Mouse (Mus musculus) embryonic facial prominence, embryonic 15.5 days (tissue): ENCODE measurements around the gene Setd1a. TPM values are rescaled to one million over a fixed set of nuclear protein-coding genes. Genes with fewer than 3 reads are reported as not detected.
"Not testable (repeated sequence)": the region's sequence is repeated elsewhere in the genome, so short reads cannot be mapped to it uniquely, and the experiment has no call there.

Experiments used
- ATAC-seq: fragments of 200-750 bp; cut with Nextera tagmentation; 2 replicates; pipeline ENCODE4 v1.8.0; 2017; ENCODE audit warnings: low read depth, moderate TSS enrichment; ENCODE audit not compliant: insufficient number of reproducible peaks, low FRiP score, low TSS enrichment
- H3K27ac ChIP-seq: fragments of 300-500 bp; sonication (generic); replicated peaks from 2 replicates; pipeline ENCODE4 v1.5.1; 2015; ENCODE audit warnings: mild to moderate bottlenecking, inconsistent platforms
- H3K27me3 ChIP-seq: fragments of 300-500 bp; sonication (generic); 2 replicates; pipeline ENCODE4 v1.6.1; 2015; ENCODE audit warnings: inconsistent platforms
- H3K36me3 ChIP-seq: fragments of 300-500 bp; sonication (generic); 2 replicates; pipeline ENCODE4 v1.6.1; 2015; ENCODE audit warnings: mild to moderate bottlenecking, inconsistent platforms
- H3K4me1 ChIP-seq: fragments of 300-500 bp; sonication (generic); 2 replicates; pipeline ENCODE4 v1.6.1; 2015; ENCODE audit warnings: inconsistent platforms
- H3K4me2 ChIP-seq: fragments of 300-500 bp; sonication (generic); replicated peaks from 2 replicates; pipeline ENCODE4 v1.6.1; 2015; ENCODE audit warnings: mild to moderate bottlenecking, inconsistent platforms
- H3K4me3 ChIP-seq: fragments of 300-500 bp; sonication (generic); replicated peaks from 2 replicates; pipeline ENCODE4 v1.5.1; 2015; ENCODE audit warnings: mild to moderate bottlenecking, inconsistent platforms
- H3K9ac ChIP-seq: fragments of 300-500 bp; sonication (generic); 2 replicates; pipeline ENCODE4 v1.6.1; 2015; ENCODE audit warnings: inconsistent platforms
- H3K9me3 ChIP-seq: fragments of 300-500 bp; sonication (generic); replicated peaks from 2 replicates; pipeline ENCODE4 v1.6.1; 2016; ENCODE audit warnings: inconsistent platforms
- WGBS: fragments of 180-500 bp; shearing (Covaris S2); methylation state at CpG from one replicate; pipeline ENCODE4 v1.1.7; 2015; 5-methylcytosine and 5-hydroxymethylcytosine counted together
- polyA plus RNA-seq: library from polyadenylated mRNA; unstranded; fragments of >200 nt; fragmentation: Nextera tagmentation; extraction: Ambion mirVana; gene quantifications from 2 replicates; pipeline ENCODE4 v1.2.1, GENCODE M21; 2015

The Setd1a gene
- polyA plus RNA-seq, 1 experiment from 2014 or later: 26.3 TPM

DNA sequence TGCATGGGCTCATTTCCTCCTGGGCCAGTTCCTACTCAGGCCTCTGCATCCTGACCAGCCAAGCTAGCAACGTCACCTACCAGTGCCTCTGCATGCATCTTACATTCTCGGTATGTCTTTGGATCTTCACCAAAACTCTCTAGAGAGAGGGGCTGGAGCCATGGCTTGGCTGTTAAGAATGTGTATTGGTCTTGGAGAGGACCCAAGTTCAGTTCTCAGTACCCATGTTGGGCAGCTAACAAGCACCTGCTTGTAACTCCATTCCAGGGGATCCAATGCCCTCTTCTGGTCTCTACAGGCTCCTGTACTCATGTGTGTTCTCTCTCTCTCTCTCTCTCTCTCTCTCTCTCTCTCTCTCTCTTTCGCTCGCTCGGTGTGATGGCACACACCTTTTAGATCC, 41.3 kb downstream of the Setd1a start:
- Histone ChIP-seq H3K4me3 (no peak overlapping the region), H3K36me3 (peaks cover 7% of the 10 kb centered on the region), H3K27ac (no peak overlapping the region), H3K9ac (no peak overlapping the region), H3K9me3 (no peaks in the 10 kb centered on the region), H3K4me2 (no peak overlapping the region), H3K4me1 (peaks cover 20% of the 10 kb centered on the region), H3K27me3 (no peaks in the 10 kb centered on the region)
- WGBS: 90% methylated on average over 5 of the region's 5 CpGs
- no peak for ATAC-seq

DNA sequence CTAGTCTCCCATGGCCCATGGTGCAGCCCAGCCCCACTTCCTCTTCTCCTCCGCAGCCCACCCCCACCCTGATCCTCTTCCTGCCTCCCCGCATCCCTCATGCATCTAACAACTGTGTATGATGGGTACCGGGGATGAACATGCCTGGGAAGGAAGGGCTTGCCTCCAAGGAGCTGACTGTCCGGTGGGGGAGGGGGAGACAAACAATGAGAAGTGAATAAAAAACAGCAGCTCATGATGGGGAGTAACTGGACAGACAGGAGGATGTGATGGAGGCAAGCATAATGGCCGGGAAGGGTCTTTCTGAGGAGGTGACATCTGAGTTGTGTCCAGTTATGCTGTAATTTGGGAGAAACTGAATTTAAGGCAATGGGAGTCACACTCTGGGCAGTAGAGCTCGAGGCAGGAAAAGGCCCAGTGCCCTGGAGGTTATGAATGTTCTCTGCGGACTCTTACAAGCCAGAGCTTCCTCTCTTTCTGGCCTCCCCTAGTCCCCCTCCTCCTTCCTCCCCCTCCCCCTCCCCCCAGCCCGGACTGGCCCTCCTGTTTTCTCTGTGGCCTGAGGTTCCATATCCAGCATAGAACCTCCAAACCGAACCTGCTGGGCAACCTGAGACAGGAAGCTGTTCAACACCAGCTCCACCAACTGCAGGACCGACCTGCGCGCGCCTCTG, 44.5 kb downstream of the Setd1a start:
- ATAC-seq: no peak
- Histone ChIP-seq H3K27ac (peak overlapping the region; percentile 22; the same call in 1 of the 2 replicates), H3K9ac (no peak overlapping the region), H3K4me1 (peaks cover 37% of the 10 kb centered on the region), H3K4me3 (no peak overlapping the region), H3K4me2 (no peak overlapping the region), H3K36me3 (no peaks in the 10 kb centered on the region), H3K27me3 (no peaks in the 10 kb centered on the region), H3K9me3 (no peaks in the 10 kb centered on the region)
- WGBS: 45% methylated on average over 13 of the region's 13 CpGs

DNA sequence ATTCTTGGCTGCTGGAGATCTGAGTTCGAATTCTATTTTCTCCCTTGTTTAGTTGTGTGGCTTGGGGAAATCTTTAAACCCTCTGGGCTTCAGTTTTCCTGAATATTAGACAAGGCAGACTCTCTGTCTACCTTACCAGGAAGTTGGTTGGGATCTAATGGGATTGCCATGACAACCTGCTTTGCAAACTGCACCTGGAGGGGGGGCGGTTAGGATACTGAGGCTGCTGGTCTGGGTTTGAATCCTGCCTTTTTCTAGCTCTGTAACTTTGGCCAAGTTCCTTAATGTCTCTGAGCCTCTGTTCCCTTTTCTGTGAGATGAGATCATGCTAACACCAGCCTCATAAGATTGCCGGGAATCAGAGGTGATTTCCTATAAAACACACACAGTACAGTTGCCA, 46.0 kb downstream of the Setd1a start:
- no peak overlapping the region for H3K4me2 ChIP-seq
- no peaks in the 10 kb centered on the region for H3K36me3 ChIP-seq
- no peak overlapping the region for H3K9ac ChIP-seq
- no peak for ATAC-seq
- H3K9me3 ChIP-seq: no peaks in the 10 kb centered on the region
- no peaks in the 10 kb centered on the region for H3K27me3 ChIP-seq
- H3K27ac ChIP-seq: no peak overlapping the region
- no peak overlapping the region for H3K4me3 ChIP-seq
- H3K4me1 ChIP-seq: peaks cover 31% of the 10 kb centered on the region
- 86% methylated on average over 3 of the region's 3 CpGs for WGBS

DNA sequence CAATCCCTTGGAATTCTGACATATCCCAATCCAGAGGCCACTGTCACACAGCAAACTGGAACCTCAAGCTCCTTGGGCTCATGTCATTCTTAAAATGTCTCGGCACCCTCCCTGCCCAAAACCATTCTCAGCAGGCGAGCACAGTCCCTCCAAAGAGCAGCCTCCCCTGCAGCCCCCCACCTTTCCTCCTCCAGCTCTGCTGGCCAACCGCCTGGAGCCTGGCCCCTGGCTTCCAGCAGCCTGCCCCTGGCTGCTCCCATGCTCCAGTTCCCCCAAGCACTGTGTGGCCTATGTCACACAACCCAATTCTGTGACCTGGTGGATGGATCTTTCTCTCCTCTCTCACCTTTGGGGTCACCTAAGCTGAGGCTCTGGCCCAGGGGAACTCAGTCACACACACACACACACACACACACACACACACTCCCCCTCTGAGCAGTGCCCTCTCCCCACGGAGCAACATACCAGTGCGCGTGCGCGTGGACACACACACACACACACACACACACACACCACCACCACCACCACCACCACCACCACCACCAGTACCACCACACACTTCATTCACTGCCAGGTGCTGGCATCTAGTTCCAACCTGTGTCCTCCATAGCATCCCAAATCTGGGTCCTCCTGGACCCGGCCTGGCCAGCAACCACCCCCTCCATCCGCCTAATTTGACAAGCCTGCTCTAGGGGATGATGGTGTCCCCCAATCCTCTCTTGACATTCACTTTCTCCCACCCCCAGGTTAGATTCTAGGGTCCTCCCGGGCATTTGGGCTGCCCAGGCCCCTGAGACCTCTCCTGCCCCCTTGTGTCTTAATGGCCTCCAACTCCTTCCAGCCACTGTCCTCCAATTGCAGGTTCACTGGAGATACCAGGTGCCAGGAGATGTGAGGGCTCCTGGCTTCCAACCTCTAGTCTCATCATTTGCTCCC, 47.0 kb downstream of the Setd1a start:
- H3K27ac ChIP-seq: peak overlapping the region; percentile 55; the same call in 1 of the 2 replicates

DNA sequence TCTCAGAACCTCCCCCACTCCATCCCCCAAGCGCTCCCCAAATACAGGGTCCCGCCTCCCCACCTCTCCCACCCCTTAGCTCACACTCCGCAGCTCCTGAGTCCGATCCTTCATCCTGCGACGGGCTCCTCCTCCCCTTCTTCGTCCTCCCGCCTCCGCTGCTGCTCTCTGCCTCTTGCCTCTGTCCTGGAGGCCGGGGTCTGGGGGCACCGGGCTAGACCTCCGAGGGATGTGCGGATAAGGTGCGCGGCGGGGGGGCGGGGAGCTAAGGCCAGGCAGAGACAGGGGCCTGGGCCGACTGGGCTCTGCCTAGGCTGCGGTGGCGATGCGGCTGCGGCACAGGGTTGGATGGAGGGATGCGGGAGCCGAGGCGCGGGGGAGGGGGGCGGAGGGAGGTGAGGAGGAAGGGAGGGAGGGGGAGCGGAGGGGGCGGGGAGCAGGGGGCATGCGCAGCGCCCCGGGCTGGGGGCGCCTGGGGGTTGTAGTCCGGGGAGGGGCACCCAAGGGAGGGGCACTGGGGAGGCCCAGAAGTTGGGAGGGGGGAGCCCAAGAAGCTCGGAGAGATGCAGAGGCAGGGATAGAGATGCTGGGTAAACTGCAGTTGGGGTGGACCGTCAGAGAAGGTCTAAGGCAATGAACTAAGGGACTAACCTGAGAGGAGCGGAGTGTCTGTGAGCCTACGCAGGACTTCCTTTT, 47.9 kb downstream of the Setd1a start, which contains the start of the genes Stx4a and Stx1b:
Stx4a (plus strand) TSS at position 119 of the 696 bp plus-strand sequence.
Stx1b (minus strand) TSS at position 374 of the 696 bp plus-strand sequence.
- Histone ChIP-seq H3K27ac (peak within 1 kb of the TSS; percentile 55), H3K4me2 (peak within 1 kb of the TSS; percentile 77)
- 2% methylated on average over 35 of the region's 38 CpGs for WGBS

More for the DNA sequence above, 47.0 kb downstream of the Setd1a start:
- Histone ChIP-seq H3K4me3 (peak overlapping the region; percentile 61), H3K4me2 (peak overlapping the region; percentile 77), H3K27me3 (no peaks in the 10 kb centered on the region), H3K4me1 (peaks cover 31% of the 10 kb centered on the region), H3K9me3 (no peaks in the 10 kb centered on the region), H3K36me3 (no peaks in the 10 kb centered on the region), H3K9ac (peak overlapping the region; percentile 65)
- 58% methylated on average over 11 of the region's 11 CpGs for WGBS
- ATAC-seq: no peak

DNA sequence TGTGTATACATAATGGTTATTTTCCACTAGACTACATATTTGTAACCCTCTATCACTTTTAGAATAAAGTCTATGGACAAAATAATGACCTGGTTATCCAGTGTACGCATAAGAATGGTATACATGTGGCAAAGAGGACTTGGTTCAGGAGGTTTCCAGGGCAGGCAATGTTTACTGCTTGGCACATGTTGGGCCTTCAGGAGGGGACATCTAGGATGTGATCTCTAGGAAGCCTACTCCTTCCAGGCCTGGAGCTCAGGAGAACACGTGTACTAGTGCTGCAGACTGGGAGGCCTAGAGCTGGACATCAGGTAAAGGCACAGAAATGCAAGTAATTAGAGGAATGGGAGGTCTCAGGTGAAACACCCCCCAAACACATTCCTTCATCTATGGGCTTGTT, 59.1 kb downstream of the Setd1a start:
- ATAC-seq: no peak
- no peak overlapping the region for H3K9ac ChIP-seq
- 66% methylated on average over 2 of the region's 2 CpGs for WGBS
- H3K9me3 ChIP-seq: no peaks in the 10 kb centered on the region
- H3K4me1 ChIP-seq: peaks cover 2% of the 10 kb centered on the region; the same call in 1 of the 2 replicates
- no peaks in the 10 kb centered on the region for H3K36me3 ChIP-seq
- H3K27me3 ChIP-seq: no peaks in the 10 kb centered on the region
- H3K4me2 ChIP-seq: no peak overlapping the region
- H3K4me3 ChIP-seq: no peak overlapping the region
- H3K27ac ChIP-seq: no peak overlapping the region

More for the DNA sequence above, 47.9 kb downstream of the Setd1a start, which contains the start of the genes Stx4a and Stx1b:
- peak within 1 kb of the TSS; percentile 61 for H3K4me3 ChIP-seq
- no peaks in the 10 kb centered on the region for H3K36me3 ChIP-seq
- no peaks in the 10 kb centered on the region for H3K27me3 ChIP-seq
- peak within 1 kb of the TSS; percentile 65 for H3K9ac ChIP-seq
- H3K9me3 ChIP-seq: no peaks in the 10 kb centered on the region
- peak; percentile 80 for ATAC-seq
- H3K4me1 ChIP-seq: peaks cover 31% of the 10 kb centered on the region

DNA sequence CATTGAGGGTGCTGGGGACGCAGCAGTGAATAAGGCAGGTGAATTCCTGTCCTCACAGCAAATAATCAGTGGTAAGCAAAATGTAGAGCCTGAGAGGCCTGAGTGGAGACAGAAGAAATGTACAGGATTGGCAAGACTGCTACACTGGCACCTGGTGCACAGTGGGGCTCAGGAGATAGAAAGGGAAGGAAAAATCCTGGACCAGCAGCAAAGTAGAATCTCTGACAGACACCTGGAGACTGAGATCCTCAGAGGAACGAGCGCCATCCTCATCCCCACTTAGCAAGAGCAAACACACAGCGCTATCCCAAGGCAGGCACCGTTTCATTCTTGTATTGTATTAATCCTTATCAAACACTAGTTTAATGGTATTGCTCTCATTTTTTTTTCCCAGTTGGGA, 61.0 kb downstream of the Setd1a start:
- Histone ChIP-seq H3K4me3 (no peak overlapping the region), H3K27ac (no peak overlapping the region), H3K9me3 (no peaks in the 10 kb centered on the region), H3K9ac (no peak overlapping the region), H3K27me3 (no peaks in the 10 kb centered on the region), H3K36me3 (no peaks in the 10 kb centered on the region), H3K4me2 (no peak overlapping the region), H3K4me1 (peaks cover 8% of the 10 kb centered on the region)
- WGBS: 85% methylated on average over 5 of the region's 5 CpGs
- no peak for ATAC-seq

DNA sequence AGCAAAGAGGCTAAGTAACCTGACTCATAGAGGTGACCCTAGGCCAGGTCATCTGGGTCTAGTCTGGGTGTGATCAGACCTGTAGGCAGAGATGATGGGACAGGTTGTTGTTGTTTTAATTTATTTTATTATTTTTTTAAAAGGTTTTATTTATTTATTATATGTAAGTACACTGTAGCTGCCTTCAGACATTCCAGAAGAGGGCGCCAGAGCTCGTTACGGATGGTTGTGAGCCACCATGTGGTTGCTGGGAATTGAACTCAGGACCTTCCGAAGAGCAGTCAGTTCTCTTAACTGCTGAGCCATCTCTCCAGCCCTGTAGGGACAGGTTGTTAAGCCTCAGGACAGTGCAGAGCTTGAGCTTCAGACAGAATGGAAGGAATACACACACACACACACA, 61.4 kb downstream of the Setd1a start:
- H3K9ac ChIP-seq, ATAC-seq, H3K27me3 ChIP-seq, H3K4me2 ChIP-seq, H3K4me3 ChIP-seq, H3K27ac ChIP-seq, H3K9me3 ChIP-seq, H3K36me3 ChIP-seq: not testable (repeated sequence)
- WGBS: 75% methylated on average over 4 of the region's 4 CpGs
- peaks cover 12% of the 10 kb centered on the region for H3K4me1 ChIP-seq

DNA sequence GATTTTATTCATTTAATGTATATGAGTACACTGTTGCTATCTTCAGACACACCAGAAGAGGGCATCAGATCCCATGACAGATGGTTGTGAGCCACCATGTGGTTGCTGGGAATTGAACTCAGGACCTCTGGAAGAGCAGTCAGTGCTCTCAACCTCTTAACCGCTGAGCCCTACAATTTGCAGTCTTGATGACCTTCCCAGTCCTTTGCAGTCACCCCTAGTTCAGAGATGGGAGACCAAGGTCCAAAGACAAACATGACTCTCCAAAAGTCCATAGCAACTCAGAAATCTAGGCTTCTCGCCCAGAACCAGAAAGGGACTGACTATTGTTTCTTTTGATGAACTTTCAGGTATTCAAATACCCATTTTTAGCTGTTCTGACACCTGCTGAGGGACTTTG, 63.6 kb downstream of the Setd1a start:
- 84% methylated on average over 2 of the region's 2 CpGs for WGBS
- not testable (repeated sequence) for H3K27me3 ChIP-seq, H3K4me2 ChIP-seq, H3K27ac ChIP-seq, H3K4me3 ChIP-seq, ATAC-seq, H3K9me3 ChIP-seq, H3K9ac ChIP-seq
- Histone ChIP-seq H3K4me1 (peaks cover 14% of the 10 kb centered on the region), H3K36me3 (peaks cover 16% of the 10 kb centered on the region)

DNA sequence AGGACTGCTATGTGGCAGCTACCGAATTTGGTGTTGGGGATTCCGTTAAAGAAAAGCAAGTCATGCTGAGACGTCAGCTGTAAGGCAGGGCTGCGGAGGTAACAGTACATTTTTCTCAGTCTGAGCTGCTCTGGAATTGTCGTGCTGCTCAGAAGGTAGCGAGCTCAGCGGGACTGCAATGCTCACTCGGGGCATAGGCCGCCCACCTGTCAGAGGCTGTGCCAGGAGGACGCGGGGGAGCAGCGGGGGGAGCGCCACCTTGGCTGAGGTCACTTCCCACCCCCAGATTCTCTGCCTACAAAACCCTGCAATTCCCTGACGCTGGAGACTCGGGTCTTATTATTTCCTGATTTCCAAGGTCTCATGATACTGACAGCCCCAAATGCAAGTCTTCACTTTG, 64.4 kb downstream of the Setd1a start:
- ATAC-seq: 0 out of 2 replicates have a peak, but pooled peaks have one; percentile 22

More for the DNA sequence above, 64.4 kb downstream of the Setd1a start:
- peak overlapping the region; percentile 66 for H3K4me3 ChIP-seq
- no peaks in the 10 kb centered on the region for H3K27me3 ChIP-seq
- 2% methylated on average over 15 of the region's 15 CpGs for WGBS
- peak overlapping the region; percentile 97 for H3K27ac ChIP-seq
- H3K9me3 ChIP-seq: no peaks in the 10 kb centered on the region
- H3K36me3 ChIP-seq: peaks cover 23% of the 10 kb centered on the region
- H3K4me2 ChIP-seq: peak overlapping the region; percentile 90
- H3K4me1 ChIP-seq: peaks cover 14% of the 10 kb centered on the region
- peak overlapping the region; percentile 50 for H3K9ac ChIP-seq
